Mouse (Mus musculus) heart, postnatal 0 days (tissue): ENCODE data around the gene 1110065P20Rik.

ENCODE experiments used
- CTCF ChIP-seq: IDR thresholded peaks from 2 replicates; pipeline ENCODE4 v1.5.1; 2016; ENCODE audit warnings: antibody characterized with exemption, control low read depth, low read depth
- EP300 ChIP-seq: IDR thresholded peaks from 2 replicates; pipeline ENCODE4 v1.6.1; 2016; ENCODE audit warnings: antibody characterized with exemption, low read depth

DNA sequence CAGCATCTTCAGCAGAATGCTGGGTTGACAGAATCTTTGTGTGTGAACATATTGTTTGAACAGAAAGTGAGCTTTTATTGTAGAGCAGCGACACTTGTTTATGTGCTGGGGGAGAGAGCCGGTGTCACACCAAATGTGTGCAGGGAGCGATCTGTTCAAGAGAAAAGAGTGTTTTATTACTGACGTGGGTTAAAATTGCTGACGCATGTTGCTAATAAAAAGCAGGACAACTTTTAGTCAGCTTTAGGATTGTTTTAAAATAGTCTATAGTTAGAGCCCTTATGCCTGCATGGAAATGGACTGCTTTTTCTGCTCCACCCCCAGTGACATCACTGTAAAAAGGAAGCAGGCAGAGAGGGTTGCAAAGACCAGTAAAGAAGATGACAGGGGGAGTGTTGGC, 39.8 kb upstream of the 1110065P20Rik start:
- TF ChIP-seq CTCF (no peak), EP300 (no peak)
